ENCODE assay signal across 8 mouse cellular contexts in the genomic region with DNA sequence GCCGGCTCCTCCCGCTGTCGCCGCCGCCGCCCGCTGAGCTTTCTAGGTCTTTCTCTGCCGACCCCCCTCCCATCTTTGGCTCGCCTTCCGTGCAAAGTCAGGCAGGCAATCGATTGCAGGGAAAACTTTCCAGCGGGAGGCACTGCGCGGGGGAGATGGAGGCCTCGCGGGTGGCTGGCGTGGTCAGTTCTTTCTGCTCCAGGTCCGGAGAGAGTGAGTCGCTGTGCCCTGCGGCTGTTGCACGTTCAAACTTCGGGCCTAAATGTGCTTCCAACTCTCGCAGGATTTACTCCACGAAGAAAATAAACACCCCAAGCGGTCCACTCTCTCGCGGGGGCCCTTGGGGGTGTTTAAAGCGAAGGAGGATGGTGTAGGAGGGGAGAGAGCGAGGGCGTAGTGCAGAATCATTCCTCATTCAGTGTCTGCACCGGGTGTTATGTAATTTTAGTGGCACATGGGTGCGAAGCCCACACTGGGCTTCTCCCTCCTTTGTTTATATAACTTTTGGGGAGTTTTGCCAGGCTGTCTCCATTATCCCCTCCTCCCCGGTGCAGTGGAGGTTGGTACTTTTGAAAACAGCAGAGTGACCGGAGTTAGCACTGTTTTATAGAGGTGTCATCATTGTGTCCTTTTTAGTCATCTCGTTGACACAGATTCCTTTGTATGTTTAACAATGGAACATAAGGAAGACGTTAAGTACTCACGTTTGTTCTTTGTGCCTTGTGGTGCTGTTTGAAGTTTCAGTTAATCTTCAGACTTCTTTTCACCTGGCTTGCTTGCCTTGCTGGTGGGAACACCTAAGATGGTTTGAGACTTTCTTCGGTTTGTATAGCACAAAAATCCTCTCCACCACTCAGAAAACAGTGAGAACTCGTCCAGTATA. TPM values are rescaled to one million over a fixed set of nuclear protein-coding genes. Genes with fewer than 3 reads are reported as not detected.
DNase-seq lines count a peak whose midpoint lies in the region; ATAC-seq and TF ChIP-seq lines count a peak whose summit lies in the region.

No protein-coding gene starts in this region.

- peak overlapping the region; percentile 74 for H3K27ac ChIP-seq in bone marrow macrophage, adult 2 months (ENCODE audit: insufficient read depth, low read depth, low read length)
- peak overlapping the region; percentile 94 for H3K27ac ChIP-seq in hindbrain, embryonic 16.5 days (ENCODE audit: low read depth, low read length)
- peak overlapping the region; percentile 91; the same call in 1 of the 2 replicates for H3K27ac ChIP-seq in midbrain, embryonic 13.5 days

- H3K27me3 ChIP-seq in hindbrain, embryonic 16.5 days (replicated peaks; ENCODE audit: control insufficient read depth, insufficient read depth, low read length): 0 out of 2 replicates have a peak, but pooled peaks cover 2% of the 10 kb centered on the region
- peaks cover 27% of the 10 kb centered on the region for H3K27me3 ChIP-seq in midbrain, embryonic 13.5 days

- TF ChIP-seq POLR2A in bone marrow macrophage, adult 2 months (IDR thresholded peaks at IDR 0.05; ENCODE audit: borderline replicate concordance, low read depth, low read length): no peak

- intact Hi-C loops in left cerebral cortex, postnatal 10 days (cut with DNase I): loop anchor here (5.0 kb wide), 1 partner anchor 140 kb away; no protein-coding TSS in a partner anchor
- intact Hi-C loops in left cerebral cortex, postnatal 25 days (cut with DNase I): loop anchor here (2.0 to 10.0 kb wide), 4 partner anchors 143 to 355 kb away; no protein-coding TSS in a partner anchor

- ATAC-seq in hindbrain, embryonic 16.5 days: no peak
- ATAC-seq in midbrain, embryonic 13.5 days: no peak

- WGBS in hindbrain, embryonic 16.5 days: 1% methylated on average over 39 of the region's 39 CpGs
- under 1% methylated on average over 39 of the region's 39 CpGs for WGBS in midbrain, embryonic 13.5 days

- DNase-seq in left cerebral cortex, adult 11 months (ENCODE audit: low spot score): peak; percentile 66
- DNase-seq in left cerebral cortex, postnatal 10 days (ENCODE audit: extremely low spot score in 1 of 2, low spot score in 2 of 2): no peak
- DNase-seq in frontal cortex, postnatal 36 days (ENCODE audit: low spot score in 2 of 2): peak; percentile 65 to 67
- peak; percentile 65 to 82 for DNase-seq in left cerebral cortex, postnatal 25 days (ENCODE audit: low spot score in 2 of 2)
- DNase-seq in urinary bladder, postnatal 14 days (ENCODE audit: low spot score): peak; percentile 43

- peak overlapping the region; percentile 98 for H3K4me2 ChIP-seq in hindbrain, embryonic 16.5 days (ENCODE audit: low read length)
- peak overlapping the region; percentile 100 for H3K4me2 ChIP-seq in midbrain, embryonic 13.5 days (replicated peaks)

- no peaks in the 10 kb centered on the region for H3K9me3 ChIP-seq in hindbrain, embryonic 16.5 days (ENCODE audit: control insufficient read depth, low read length)
- no peaks in the 10 kb centered on the region for H3K9me3 ChIP-seq in midbrain, embryonic 13.5 days

- peak overlapping the region; percentile 82 for H3K9ac ChIP-seq in hindbrain, embryonic 16.5 days (ENCODE audit: low read depth, low read length)
- H3K9ac ChIP-seq in midbrain, embryonic 13.5 days (replicated peaks): peak overlapping the region; percentile 78

- no peaks in the 10 kb centered on the region for H3K36me3 ChIP-seq in hindbrain, embryonic 16.5 days (ENCODE audit: control insufficient read depth, insufficient read depth, low read length)
- no peaks in the 10 kb centered on the region for H3K36me3 ChIP-seq in midbrain, embryonic 13.5 days

- peaks cover 10% of the 10 kb centered on the region for H3K4me1 ChIP-seq in bone marrow macrophage, adult 2 months (ENCODE audit: control insufficient read depth, insufficient read depth, low read length)
- peaks cover 10% of the 10 kb centered on the region for H3K4me1 ChIP-seq in hindbrain, embryonic 16.5 days (ENCODE audit: control insufficient read depth, insufficient read depth, low read depth, low read length)
- peaks cover 25% of the 10 kb centered on the region for H3K4me1 ChIP-seq in midbrain, embryonic 13.5 days (replicated peaks)

- H3K4me3 ChIP-seq in bone marrow macrophage, adult 2 months (ENCODE audit: insufficient read depth, low read length): peak overlapping the region; percentile 76
- peak overlapping the region; percentile 75 for H3K4me3 ChIP-seq in hindbrain, embryonic 16.5 days (ENCODE audit: low read length)
- H3K4me3 ChIP-seq in midbrain, embryonic 13.5 days (replicated peaks): peak overlapping the region; percentile 79

- TF ChIP-seq CTCF in bone marrow macrophage, adult 2 months (IDR thresholded peaks at IDR 0.05; ENCODE audit: low read depth, low read length): no peak

RNA-seq across cellular contexts. Expression of gene Smarca2, which starts 2.9 kb away (rescaled TPM):
- 100 to 1,000 TPM; 205 to 206 TPM for total RNA-seq in left cerebral cortex, postnatal 10 days (2021)
- 58.9 and 73.9 TPM in 2 replicates for polyA plus RNA-seq in bone marrow macrophage, adult 2 months (2012; ENCODE audit: insufficient read depth, insufficient read length, missing spikeins)
- 95.2 and 114 TPM in 2 replicates for polyA plus RNA-seq in hindbrain, embryonic 16.5 days (2015; fragmentation: Nextera tagmentation; extraction: Ambion mirVana)
- 100 to 1,000 TPM; 254 to 271 TPM for total RNA-seq in left cerebral cortex, postnatal 25 days (2021)
- polyA plus RNA-seq in midbrain, embryonic 13.5 days (2015; fragmentation: Nextera tagmentation; extraction: Ambion mirVana): 109 and 117 TPM in 2 replicates

Comparison
In these comparisons a context has a peak if more than half of its experiments do, and no peak if none do; other contexts are left out.
1. DNase-seq: peak in left cerebral cortex, adult 11 months (single experiment), frontal cortex, postnatal 36 days (2 of 2), left cerebral cortex, postnatal 25 days (2 of 2) and urinary bladder, postnatal 14 days (single experiment); none in left cerebral cortex, postnatal 10 days (0 of 2).
2. Peak in every context shown above with its lines, with median percentiles within 50 percentile points of each other: H3K27ac ChIP-seq and H3K4me3 ChIP-seq.